Mouse (Mus musculus) lung, postnatal 0 days (tissue): ENCODE measurements around the gene Gm20479.

Source experiments
- CTCF ChIP-seq: IDR thresholded peaks from 2 replicates; pipeline ENCODE4 v1.5.1; 2016; ENCODE audit warnings: antibody characterized with exemption, mild to moderate bottlenecking
- EP300 ChIP-seq: IDR thresholded peaks from 2 replicates; pipeline ENCODE4 v1.6.1; 2016; ENCODE audit warnings: antibody characterized with exemption, mild to moderate bottlenecking, control low read depth

GRCm38 (mm10) chr7:27339519-27339918 lies 17.7 kb downstream of the Gm20479 start:
- TF ChIP-seq CTCF, result no peak
- no peak for TF ChIP-seq EP300
